Comparison of ENCODE assay signal across 8 mouse cellular contexts in genomic region chr8:57939177-57939855, GRCm38 (mm10).
A peak's percentile ranks its signal among the peaks of the same experiment; 100 is the strongest.
DNase-seq lines count a peak whose midpoint lies in the region; ATAC-seq and TF ChIP-seq lines count a peak whose summit lies in the region.

No protein-coding gene starts in this region.

- H3K4me1 ChIP-seq in CH12.LX (ENCODE audit: control insufficient read depth in 1 of 2, insufficient read depth in 2 of 2) = peaks cover 0 to 3% of the 10 kb centered on the region in 2 experiments; a peak in 1 of 4 replicates
- H3K4me1 ChIP-seq in heart, postnatal 0 days (ENCODE audit: control insufficient read depth, insufficient read depth) = no peaks in the 10 kb centered on the region
- no peaks in the 10 kb centered on the region for H3K4me1 ChIP-seq in liver, postnatal 0 days (ENCODE audit: insufficient read depth)

- TF ChIP-seq POLR2A in CH12.LX (IDR thresholded peaks at IDR 0.05; ENCODE audit: low read depth, low read length) = no peak

- TF ChIP-seq EP300 in CH12.LX (IDR thresholded peaks at IDR 0.05; ENCODE audit: low read length) = no peak
- no peak for TF ChIP-seq EP300 in heart, postnatal 0 days (IDR thresholded peaks at IDR 0.05; ENCODE audit: low read depth)
- no peak for TF ChIP-seq EP300 in liver, postnatal 0 days (IDR thresholded peaks at IDR 0.05; ENCODE audit: low read depth)

- peaks cover 13% of the 10 kb centered on the region for H3K27me3 ChIP-seq in CH12.LX (replicated peaks)
- H3K27me3 ChIP-seq in heart, postnatal 0 days (ENCODE audit: control insufficient read depth, insufficient read depth, low read length) = no peaks in the 10 kb centered on the region
- H3K27me3 ChIP-seq in liver, postnatal 0 days (ENCODE audit: insufficient read depth, low read length) = no peaks in the 10 kb centered on the region

- no peak overlapping the region for H3K4me3 ChIP-seq in CH12.LX (replicated peaks in 1 of 3; ENCODE audit: low read depth in 2 of 3, low read length in 2 of 3, poor library complexity in 1 of 3)
- H3K4me3 ChIP-seq in heart, postnatal 0 days (ENCODE audit: low read depth, low read length) = no peak overlapping the region
- no peak overlapping the region for H3K4me3 ChIP-seq in liver, postnatal 0 days (ENCODE audit: low read depth, low read length)

- dilution Hi-C loops in CH12.LX (cut with MboI; ENCODE audit: extremely low pct_ligation_motif_present, extremely low pct_unique_long_range_greater_than_20kb, low sequenced_read_pairs) = no loop called here

- no peak overlapping the region for H3K27ac ChIP-seq in CH12.LX (ENCODE audit: insufficient read depth, low read depth)
- no peak overlapping the region for H3K27ac ChIP-seq in heart, postnatal 0 days (ENCODE audit: low read depth)
- H3K27ac ChIP-seq in liver, postnatal 0 days (ENCODE audit: low read depth) = no peak overlapping the region

- H3K9ac ChIP-seq in CH12.LX (ENCODE audit: insufficient read depth, low read depth) = no peak overlapping the region
- H3K9ac ChIP-seq in heart, postnatal 0 days (replicated peaks; ENCODE audit: low read depth, low read length) = no peak overlapping the region
- no peak overlapping the region for H3K9ac ChIP-seq in liver, postnatal 0 days (replicated peaks)

- peak overlapping the region; percentile 67 for H3K4me2 ChIP-seq in CH12.LX (ENCODE audit: insufficient read depth, low read depth, poor library complexity, severe bottlenecking)
- H3K4me2 ChIP-seq in heart, postnatal 0 days (ENCODE audit: low read depth, low read length) = peak overlapping the region; percentile 18; the same call in 1 of the 2 replicates
- H3K4me2 ChIP-seq in liver, postnatal 0 days (ENCODE audit: low read depth, low read length) = no peak overlapping the region

- no peak for ATAC-seq in heart, postnatal 0 days (ENCODE audit: insufficient read depth, low read depth)
- ATAC-seq in liver, postnatal 0 days = no peak

- no peaks in the 10 kb centered on the region for H3K79me2 ChIP-seq in CH12.LX (replicated peaks; ENCODE audit: control insufficient read depth, extremely low read depth, insufficient read depth, poor library complexity, severe bottlenecking)

- no peaks in the 10 kb centered on the region for H3K9me3 ChIP-seq in CH12.LX (replicated peaks; ENCODE audit: low read length)
- H3K9me3 ChIP-seq in heart, postnatal 0 days (replicated peaks; ENCODE audit: control insufficient read depth, low read length) = no peaks in the 10 kb centered on the region
- no peaks in the 10 kb centered on the region for H3K9me3 ChIP-seq in liver, postnatal 0 days (ENCODE audit: low read length)

- 16% methylated on average over 8 of the region's 8 CpGs for WGBS in heart, postnatal 0 days
- whole genome bisulfite sequencing in liver, postnatal 0 days (ENCODE audit: insufficient replicate concordance) = 22% methylated on average over 8 of the region's 8 CpGs

- no peaks in the 10 kb centered on the region for H3K36me3 ChIP-seq in CH12.LX (replicated peaks in 1 of 2; ENCODE audit: control insufficient read depth in 1 of 2, insufficient read depth in 1 of 2, low read length in 1 of 2)
- H3K36me3 ChIP-seq in heart, postnatal 0 days (replicated peaks; ENCODE audit: control insufficient read depth, insufficient read depth, low read length) = no peaks in the 10 kb centered on the region
- H3K36me3 ChIP-seq in liver, postnatal 0 days (replicated peaks; ENCODE audit: insufficient read depth, low read length) = no peaks in the 10 kb centered on the region

- peak; percentile 68 for DNase-seq in CH12.LX (ENCODE audit: extremely low read depth)
- DNase-seq in adrenal gland, postnatal 10 days = peak; percentile 71
- DNase-seq in embryo, embryonic 9.5 days (ENCODE audit: extremely low spot score) = peak; percentile 64
- peak; percentile 63 for DNase-seq in heart, postnatal 0 days (ENCODE audit: low spot score)
- peak; percentile 59 to 71 for DNase-seq in kidney, postnatal 25 days
- peak; percentile 37 for DNase-seq in liver, postnatal 0 days
- DNase-seq in ovary, postnatal 14 days (ENCODE audit: low spot score) = peak; percentile 48
- no peak for DNase-seq in natural killer cell, adult 2 months (ENCODE audit: low spot score in 2 of 2)

- TF ChIP-seq CTCF in CH12.LX (conservative IDR thresholded peaks at IDR 0.05 in 1 of 2, IDR thresholded peaks at IDR 0.05 in 1 of 2; ENCODE audit: low read depth in 2 of 2, low read length in 2 of 2) = peak; percentile 50 to 85
- peak; percentile 90 for TF ChIP-seq CTCF in heart, postnatal 0 days (IDR thresholded peaks at IDR 0.05; ENCODE audit: low read depth)
- TF ChIP-seq CTCF in liver, postnatal 0 days (IDR thresholded peaks at IDR 0.05; ENCODE audit: low read depth) = peak; percentile 78

- TF ChIP-seq RAD21 in CH12.LX (IDR thresholded peaks at IDR 0.05; ENCODE audit: low read depth, low read length) = peak; percentile 92

- in situ Hi-C loops in CH12.LX (cut with MboI; ENCODE audit: low pct_ligation_motif_present, low pct_unique_long_range_greater_than_20kb, low sequenced_read_pairs) = no loop called here

TF ChIP-seq in CH12.LX, 34 proteins besides CTCF, POLR2A, EP300 and RAD21:
- TF ChIP-seq ZC3H11A (IDR thresholded peaks at IDR 0.05; ENCODE audit: low read depth, low read length) = no peak
- no peak for TF ChIP-seq BHLHE40 (IDR thresholded peaks at IDR 0.05; ENCODE audit: low read depth, low read length)
- peak; percentile 69 for TF ChIP-seq SMC3 (IDR thresholded peaks at IDR 0.05; ENCODE audit: low read depth, low read length)

Comparison
In these comparisons a context has a peak if more than half of its experiments do, and no peak if none do; other contexts are left out.
1. DNase-seq: peak in CH12.LX (single experiment), adrenal gland, postnatal 10 days (single experiment), embryo, embryonic 9.5 days (single experiment), heart, postnatal 0 days (single experiment), kidney, postnatal 25 days (2 of 2), liver, postnatal 0 days (single experiment) and ovary, postnatal 14 days (single experiment); none in natural killer cell, adult 2 months (0 of 2).
2. Peak in every context shown above with its lines, with median percentiles within 50 percentile points of each other: CTCF ChIP-seq.